Mouse (Mus musculus): Measurements from ENCODE around the gene Dennd2d. TPM values are rescaled to one million over a fixed set of nuclear protein-coding genes. Genes with fewer than 3 reads are reported as not detected.

The Dennd2d gene
- total RNA-seq, 2 experiments from 2014 or later: 0.08 TPM; not detected in 1

- no peak for DNase-seq
- TF ChIP-seq CTCF (IDR thresholded peaks at IDR 0.05): no peak
- intact Hi-C loops (cut with DNase I): no loop called here
- H3K27ac ChIP-seq: no peak overlapping the region
- no peak overlapping the region for H3K4me3 ChIP-seq
Measured at GRCm38 (mm10) chr3:106515016-106515415, 32.8 kb downstream of the Dennd2d start.

- H3K27ac ChIP-seq: no peak overlapping the region
- DNase-seq: no peak
- TF ChIP-seq CTCF (IDR thresholded peaks at IDR 0.05): no peak
- intact Hi-C loops (cut with DNase I): no loop called here
- no peak overlapping the region for H3K4me3 ChIP-seq
Measured at GRCm38 (mm10) chr3:106522730-106523129, 40.5 kb downstream of the Dennd2d start.

- no peak for TF ChIP-seq CTCF (IDR thresholded peaks at IDR 0.05)
- intact Hi-C loops (cut with DNase I): no loop called here
- Histone ChIP-seq H3K4me3 (no peak overlapping the region), H3K27ac (no peak overlapping the region)
- DNase-seq: no peak
Measured at GRCm38 (mm10) chr3:106526411-106526810, 44.2 kb downstream of the Dennd2d start.

- intact Hi-C loops (cut with DNase I): no loop called here
- TF ChIP-seq CTCF (IDR thresholded peaks at IDR 0.05): no peak
- no peak overlapping the region for H3K27ac ChIP-seq
- no peak for DNase-seq
- H3K4me3 ChIP-seq: no peak overlapping the region
Measured at GRCm38 (mm10) chr3:106528032-106528431, 45.8 kb downstream of the Dennd2d start.

GRCm38 (mm10) chr3:106533277-106533676 lies 51.1 kb downstream of the Dennd2d start:
- intact Hi-C loops (cut with DNase I): no loop called here
- no peak for DNase-seq
- Histone ChIP-seq H3K27ac (no peak overlapping the region), H3K4me3 (no peak overlapping the region)
- TF ChIP-seq CTCF (IDR thresholded peaks at IDR 0.05): no peak

GRCm38 (mm10) chr3:106544721-106545316 lies 62.6 kb downstream of the Dennd2d start:
- intact Hi-C loops (cut with DNase I): loop anchor here (10.0 kb wide), 1 partner anchor 580 kb away; the partner anchor contains the start of gene Atp5f1
- H3K27ac ChIP-seq: peak overlapping the region; percentile 80
- no peak for DNase-seq
- H3K4me3 ChIP-seq: no peak overlapping the region; the same call in 1 of the 2 replicates
- no peak for TF ChIP-seq CTCF (IDR thresholded peaks at IDR 0.05)

GRCm38 (mm10) chr3:106547171-106547923 lies 65.1 kb downstream of the Dennd2d start, which contains the start of the genes Dram2 and Cept1:
Dram2 (plus strand) TSS chr3:106547798.
Cept1 (minus strand) TSS chr3:106547802.
- DNase-seq: peak; percentile 94
- intact Hi-C loops (cut with DNase I): loop anchor here (2.0 to 10.0 kb wide), 2 partner anchors 173 to 583 kb away; partner anchors contain the start of gene Atp5f1
- H3K27ac ChIP-seq: peak within 1 kb of the TSS; percentile 93
- peak within 1 kb of the TSS; percentile 89 for H3K4me3 ChIP-seq
- no peak for TF ChIP-seq CTCF (IDR thresholded peaks at IDR 0.05)

- Histone ChIP-seq H3K4me3 (peak overlapping the region; percentile 89), H3K27ac (peak overlapping the region; percentile 93)
- no peak for DNase-seq
- intact Hi-C loops (cut with DNase I): loop anchor here (2.0 to 10.0 kb wide), 2 partner anchors 173 to 583 kb away; partner anchors contain the start of gene Atp5f1
- no peak for TF ChIP-seq CTCF (IDR thresholded peaks at IDR 0.05)
Measured at GRCm38 (mm10) chr3:106547924-106548539, 65.8 kb downstream of the Dennd2d start.

GRCm38 (mm10) chr3:106548971-106549370 lies 66.8 kb downstream of the Dennd2d start:
- Histone ChIP-seq H3K27ac (peak overlapping the region; percentile 93), H3K4me3 (peak overlapping the region; percentile 89)
- TF ChIP-seq CTCF (IDR thresholded peaks at IDR 0.05): no peak
- intact Hi-C loops (cut with DNase I): loop anchor here (10.0 kb wide), 1 partner anchor 584 kb away; the partner anchor contains the start of gene Atp5f1
- no peak for DNase-seq

Other genes starting within 250 kb of the Dennd2d start
- not detected for gene Chil6, start 76.2 kb upstream of the Dennd2d start, total RNA-seq (2021)
- gene Dram2, start 65.4 kb downstream of the Dennd2d start, total RNA-seq (2021): 100 to 1,000 TPM in 1 of 2 experiments, 10 to 100 TPM in 1; 94.2 to 101 TPM
- gene Cept1, start 65.4 kb downstream of the Dennd2d start, total RNA-seq (2021): 10 to 100 TPM; 24.8 to 27.0 TPM
- gene Lrif1, start 202.6 kb downstream of the Dennd2d start, total RNA-seq (2021): 10 to 100 TPM in 1 of 2 experiments, 1 to 10 TPM in 1; 8.9 to 10.6 TPM

Data from gastrocnemius, adult 2 months (tissue).